Mouse (Mus musculus): Measurements from ENCODE around the gene Bmp7. TPM values are rescaled to one million over a fixed set of nuclear protein-coding genes. Genes with fewer than 3 reads are reported as not detected.

Gene Bmp7
- polyA plus RNA-seq, 1 experiment from 2014 or later: 1.1 TPM

DNA sequence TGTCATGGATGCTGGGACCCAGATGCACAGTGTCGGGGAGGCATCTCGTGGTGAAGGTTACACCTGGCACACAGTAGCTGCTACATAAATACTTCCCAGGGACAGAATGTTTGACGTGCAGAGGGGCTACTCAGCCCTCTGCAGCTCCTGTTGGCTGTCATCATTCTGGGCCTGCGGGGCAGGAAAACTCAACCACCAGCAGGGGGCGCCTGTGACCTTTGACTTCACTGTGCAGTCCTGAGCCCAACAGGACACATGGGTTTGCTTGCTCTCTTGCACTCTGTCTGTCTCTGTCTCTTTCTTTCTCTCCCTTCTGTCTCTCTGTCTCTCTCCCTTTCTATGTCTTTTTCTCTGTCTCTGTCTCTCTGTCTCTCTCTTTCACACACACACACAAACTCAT is 108.4 kb downstream of the Bmp7 start:
- no peaks in the 10 kb centered on the region for H3K36me3 ChIP-seq (ENCODE audit: insufficient read depth, low read length)
- H3K4me1 ChIP-seq (ENCODE audit: insufficient read depth, low read depth, low read length): no peaks in the 10 kb centered on the region
- DNase-seq (ENCODE audit: low spot score) (peak; percentile 80), ATAC-seq (peak; percentile 70)
- TF ChIP-seq EP300 (IDR thresholded peaks at IDR 0.05): no peak
- TF ChIP-seq CTCF (IDR thresholded peaks at IDR 0.05): peak; percentile 88
- no peak overlapping the region for H3K4me2 ChIP-seq (replicated peaks; ENCODE audit: low read depth, low read length)
- no peaks in the 10 kb centered on the region for H3K9me3 ChIP-seq (ENCODE audit: low read length)
- WGBS: 23% methylated on average over 4 of the region's 5 CpGs
- no peak overlapping the region for H3K4me3 ChIP-seq (ENCODE audit: low read depth, low read length)
- no peak overlapping the region for H3K9ac ChIP-seq (replicated peaks; ENCODE audit: low read depth)
- no peak overlapping the region for H3K27ac ChIP-seq (ENCODE audit: low read length)
- no peaks in the 10 kb centered on the region for H3K27me3 ChIP-seq (replicated peaks; ENCODE audit: insufficient read depth, low read length)

GRCm38 (mm10) chr2:172831133-172831532 is 109.0 kb downstream of the Bmp7 start:
- H3K4me1 ChIP-seq (ENCODE audit: insufficient read depth, low read depth, low read length): no peaks in the 10 kb centered on the region
- ATAC-seq: peak; percentile 58
- no peak overlapping the region for H3K27ac ChIP-seq (ENCODE audit: low read length)
- no peak overlapping the region for H3K9ac ChIP-seq (replicated peaks; ENCODE audit: low read depth)
- no peak overlapping the region for H3K4me3 ChIP-seq (ENCODE audit: low read depth, low read length)
- peak; percentile 76 for DNase-seq (ENCODE audit: low spot score)
- 5% methylated on average over 3 of the region's 3 CpGs for WGBS
- no peaks in the 10 kb centered on the region for H3K27me3 ChIP-seq (replicated peaks; ENCODE audit: insufficient read depth, low read length)
- no peaks in the 10 kb centered on the region for H3K36me3 ChIP-seq (ENCODE audit: insufficient read depth, low read length)
- H3K9me3 ChIP-seq (ENCODE audit: low read length): no peaks in the 10 kb centered on the region
- no peak overlapping the region for H3K4me2 ChIP-seq (replicated peaks; ENCODE audit: low read depth, low read length)
- no peak for TF ChIP-seq EP300 (IDR thresholded peaks at IDR 0.05)
- TF ChIP-seq CTCF (IDR thresholded peaks at IDR 0.05): peak; percentile 100

GRCm38 (mm10) chr2:172828229-172828628 is 111.9 kb downstream of the Bmp7 start:
- TF ChIP-seq EP300 (IDR thresholded peaks at IDR 0.05) (no peak), CTCF (IDR thresholded peaks at IDR 0.05) (no peak)
- Histone ChIP-seq H3K27ac (ENCODE audit: low read length) (no peak overlapping the region), H3K4me1 (ENCODE audit: insufficient read depth, low read depth, low read length) (no peaks in the 10 kb centered on the region; the same call in 1 of the 2 replicates), H3K36me3 (ENCODE audit: insufficient read depth, low read length) (no peaks in the 10 kb centered on the region), H3K9ac (replicated peaks; ENCODE audit: low read depth) (no peak overlapping the region), H3K9me3 (ENCODE audit: low read length) (no peaks in the 10 kb centered on the region), H3K27me3 (replicated peaks; ENCODE audit: insufficient read depth, low read length) (0 out of 2 replicates have a peak, but pooled peaks cover 6% of the 10 kb centered on the region), H3K4me3 (ENCODE audit: low read depth, low read length) (no peak overlapping the region), H3K4me2 (replicated peaks; ENCODE audit: low read depth, low read length) (no peak overlapping the region)
- DNase-seq (ENCODE audit: low spot score): no peak
- no peak for ATAC-seq
- WGBS: 35% methylated on average over 5 of the region's 5 CpGs

DNA sequence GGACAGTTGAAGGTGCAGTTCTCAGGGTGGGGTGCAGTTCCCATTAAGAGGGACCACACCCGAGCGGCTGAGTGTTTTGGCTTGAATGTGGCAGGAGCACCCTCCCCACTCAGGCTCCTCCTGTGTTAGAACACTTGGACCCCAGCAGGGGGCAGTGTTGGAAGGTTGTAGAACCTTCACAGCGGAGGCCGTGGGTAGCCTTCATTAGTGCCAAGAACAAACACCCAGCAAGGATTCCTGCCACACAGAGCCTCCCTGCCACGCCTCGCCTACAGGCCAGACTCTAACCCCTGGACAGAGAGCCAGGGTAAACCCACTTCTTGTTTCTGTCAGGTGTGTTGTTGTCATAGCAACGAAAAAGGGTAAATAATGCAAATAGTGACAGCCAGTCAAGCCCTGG is 112.6 kb downstream of the Bmp7 start:
- DNase-seq (ENCODE audit: low spot score) (peak; percentile 76), ATAC-seq (peak; percentile 49)
- H3K36me3 ChIP-seq (ENCODE audit: insufficient read depth, low read length): no peaks in the 10 kb centered on the region
- no peak overlapping the region for H3K9ac ChIP-seq (replicated peaks; ENCODE audit: low read depth)
- H3K9me3 ChIP-seq (ENCODE audit: low read length): no peaks in the 10 kb centered on the region
- WGBS: 41% methylated on average over 7 of the region's 7 CpGs
- peak; percentile 70 for TF ChIP-seq CTCF (IDR thresholded peaks at IDR 0.05)
- TF ChIP-seq EP300 (IDR thresholded peaks at IDR 0.05): no peak
- 0 out of 2 replicates have a peak, but pooled peaks cover 6% of the 10 kb centered on the region for H3K27me3 ChIP-seq (replicated peaks; ENCODE audit: insufficient read depth, low read length)
- H3K4me1 ChIP-seq (ENCODE audit: insufficient read depth, low read depth, low read length): no peaks in the 10 kb centered on the region; the same call in 1 of the 2 replicates
- H3K27ac ChIP-seq (ENCODE audit: low read length): no peak overlapping the region
- H3K4me3 ChIP-seq (ENCODE audit: low read depth, low read length): no peak overlapping the region
- no peak overlapping the region for H3K4me2 ChIP-seq (replicated peaks; ENCODE audit: low read depth, low read length)

GRCm38 (mm10) chr2:172825785-172826145 is 114.4 kb downstream of the Bmp7 start:
- Histone ChIP-seq H3K4me2 (replicated peaks; ENCODE audit: low read depth, low read length) (no peak overlapping the region), H3K36me3 (ENCODE audit: insufficient read depth, low read length) (no peaks in the 10 kb centered on the region), H3K4me3 (ENCODE audit: low read depth, low read length) (no peak overlapping the region), H3K4me1 (ENCODE audit: insufficient read depth, low read depth, low read length) (no peaks in the 10 kb centered on the region; the same call in 1 of the 2 replicates), H3K27ac (ENCODE audit: low read length) (no peak overlapping the region), H3K9me3 (ENCODE audit: low read length) (no peaks in the 10 kb centered on the region), H3K27me3 (replicated peaks; ENCODE audit: insufficient read depth, low read length) (0 out of 2 replicates have a peak, but pooled peaks cover 6% of the 10 kb centered on the region), H3K9ac (replicated peaks; ENCODE audit: low read depth) (no peak overlapping the region)
- no peak for ATAC-seq
- whole genome bisulfite sequencing: 83% methylated on average over 11 of the region's 11 CpGs
- TF ChIP-seq CTCF (IDR thresholded peaks at IDR 0.05) (no peak), EP300 (IDR thresholded peaks at IDR 0.05) (no peak)
- DNase-seq (ENCODE audit: low spot score): no peak

- WGBS: 20% methylated on average over 43 of the region's 43 CpGs
- no peak overlapping the region for H3K9ac ChIP-seq (replicated peaks; ENCODE audit: low read depth)
- H3K4me3 ChIP-seq (ENCODE audit: low read depth, low read length): no peak overlapping the region
- ATAC-seq: peak; percentile 68
- no peaks in the 10 kb centered on the region; the same call in 1 of the 2 replicates for H3K4me1 ChIP-seq (ENCODE audit: insufficient read depth, low read depth, low read length)
- TF ChIP-seq CTCF (IDR thresholded peaks at IDR 0.05) (peak; percentile 89), EP300 (IDR thresholded peaks at IDR 0.05) (no peak)
- DNase-seq (ENCODE audit: low spot score): peak; percentile 75
- peak overlapping the region; percentile 23; the same call in 1 of the 2 replicates for H3K4me2 ChIP-seq (replicated peaks; ENCODE audit: low read depth, low read length)
- no peak overlapping the region for H3K27ac ChIP-seq (ENCODE audit: low read length)
- H3K36me3 ChIP-seq (ENCODE audit: insufficient read depth, low read length): no peaks in the 10 kb centered on the region
- no peaks in the 10 kb centered on the region for H3K9me3 ChIP-seq (ENCODE audit: low read length)
- H3K27me3 ChIP-seq (replicated peaks; ENCODE audit: insufficient read depth, low read length): 0 out of 2 replicates have a peak, but pooled peaks cover 6% of the 10 kb centered on the region
Observed at GRCm38 (mm10) chr2:172824906-172825784, 115.0 kb downstream of the Bmp7 start.

All from lung, postnatal 0 days (tissue).